Mouse (Mus musculus) CH12.LX (cell line): ENCODE data around the gene Aaed1.

Experiments used
- POLR2A ChIP-seq: IDR thresholded peaks from 2 replicates; pipeline ENCODE4 v1.6.1; 2011; ENCODE audit warnings: low read depth, mild to moderate bottlenecking, improper control_type of control experiment, low read length
- ZC3H11A ChIP-seq: IDR thresholded peaks from 2 replicates; pipeline ENCODE4 v1.6.1; 2012; ENCODE audit warnings: low read depth, mild to moderate bottlenecking, inconsistent platforms, low read length, improper control_type of control experiment

DNA sequence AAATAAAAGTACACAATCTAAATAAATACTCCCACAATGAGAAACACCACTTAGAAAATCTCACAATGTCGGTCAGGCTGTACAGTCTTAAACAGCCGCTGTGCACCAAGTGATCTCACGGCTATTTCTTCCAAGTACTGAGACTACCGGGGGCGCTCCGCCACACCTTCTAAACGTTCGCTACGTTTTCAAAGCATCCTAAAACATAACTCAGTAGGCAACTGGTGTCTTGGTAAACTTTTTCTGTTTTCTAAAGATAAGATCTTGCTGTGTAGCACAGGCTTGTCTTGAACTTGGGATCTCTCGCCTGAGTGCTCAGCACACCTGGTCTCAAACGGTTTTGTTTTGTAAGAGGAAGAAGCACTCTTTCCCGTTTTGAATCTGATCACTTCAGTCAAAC lies 66.4 kb downstream of the Aaed1 start:
- TF ChIP-seq POLR2A (no peak), ZC3H11A (no peak)
